Mouse (Mus musculus) hindbrain, embryonic 14.5 days (tissue): ENCODE measurements around the gene Izumo1. TPM values are rescaled to one million over a fixed set of nuclear protein-coding genes. Genes with fewer than 3 reads are reported as not detected.

Source experiments
- ATAC-seq: fragments of 200-750 bp; cut with Nextera tagmentation; 2 replicates; pipeline ENCODE4 v1.8.0; 2017; ENCODE audit warnings: moderate number of reproducible peaks, mild to moderate bottlenecking, moderate TSS enrichment, moderate library complexity; ENCODE audit not compliant: low FRiP score
- DNase-seq: peaks from one replicate; pipeline ENCODE4 v3.0.0-alpha.2; 2015; ENCODE audit warnings: low spot score
- H3K27ac ChIP-seq: fragments of 300-500 bp; sonication (generic); 2 replicates; pipeline ENCODE4 v1.5.1; 2014; ENCODE audit warnings: mild to moderate bottlenecking, moderate library complexity
- H3K27me3 ChIP-seq: fragments of 300-500 bp; sonication (generic); 2 replicates; pipeline ENCODE4 v1.6.1; 2014; ENCODE audit warnings: mild to moderate bottlenecking, low read length, mixed read lengths; ENCODE audit not compliant: control insufficient read depth, insufficient read depth
- H3K36me3 ChIP-seq: fragments of 300-500 bp; sonication (generic); replicated peaks from 2 replicates; pipeline ENCODE4 v1.6.1; 2014; ENCODE audit not compliant: control insufficient read depth, insufficient read depth
- H3K4me1 ChIP-seq: fragments of 300-500 bp; sonication (generic); replicated peaks from 2 replicates; pipeline ENCODE4 v1.6.1; 2014; ENCODE audit warnings: antibody characterized with exemption, low read length, mixed read lengths; ENCODE audit not compliant: control insufficient read depth, insufficient read depth
- H3K4me2 ChIP-seq: fragments of 300-500 bp; sonication (generic); replicated peaks from 2 replicates; pipeline ENCODE4 v1.6.1; 2014; ENCODE audit warnings: mild to moderate bottlenecking, moderate library complexity
- H3K4me3 ChIP-seq: fragments of 300-500 bp; sonication (generic); replicated peaks from 2 replicates; pipeline ENCODE4 v1.5.1; 2014; ENCODE audit warnings: mild to moderate bottlenecking, low read length
- H3K9ac ChIP-seq: fragments of 300-500 bp; sonication (generic); 2 replicates; pipeline ENCODE4 v1.6.1; 2014
- H3K9me3 ChIP-seq: fragments of 300-500 bp; sonication (generic); 2 replicates; pipeline ENCODE4 v1.6.1; 2016; ENCODE audit warnings: low read length; ENCODE audit not compliant: control insufficient read depth
- WGBS: fragments of 180-500 bp; shearing (Covaris S2); extraction: QIAGEN DNeasy Blood & Tissue Kit; methylation state at CpG from one replicate; pipeline ENCODE4 v1.1.7; 2014; 5-methylcytosine and 5-hydroxymethylcytosine counted together
- polyA plus RNA-seq: library from polyadenylated mRNA; unstranded; fragments of >200 nt; fragmentation: Nextera tagmentation; extraction: Ambion mirVana; gene quantifications from 2 replicates; pipeline ENCODE4 v1.2.1, GENCODE M21; 2014

Izumo1 gene
- polyA plus RNA-seq, 1 experiment from 2014 or later = not detected

DNA sequence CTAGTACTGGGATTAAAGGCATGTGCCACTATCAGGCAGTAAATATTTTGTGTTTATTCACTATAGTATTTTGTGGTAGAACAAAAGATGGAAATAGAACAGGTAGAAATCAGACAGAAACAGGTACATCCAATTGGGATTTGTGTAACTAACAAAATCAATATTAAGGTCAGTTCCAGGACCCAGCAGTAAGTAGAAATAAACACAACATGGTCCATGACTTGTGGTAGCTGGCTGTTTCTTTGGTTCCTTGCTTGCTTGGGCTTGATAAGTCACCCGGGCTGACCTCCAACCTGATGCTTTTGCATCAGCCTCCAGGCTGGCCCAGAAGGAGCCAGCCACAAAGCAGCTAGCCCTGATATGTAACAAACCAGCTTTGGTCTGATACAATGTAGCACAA, 12.1 kb upstream of the Izumo1 start:
- Histone ChIP-seq H3K27ac (no peak overlapping the region), H3K9ac (no peak overlapping the region), H3K4me1 (no peaks in the 10 kb centered on the region), H3K4me2 (no peak overlapping the region), H3K36me3 (no peaks in the 10 kb centered on the region), H3K9me3 (no peaks in the 10 kb centered on the region), H3K27me3 (no peaks in the 10 kb centered on the region), H3K4me3 (no peak overlapping the region)
- no peak for ATAC-seq
- WGBS = 71% methylated on average over 1 of the region's 1 CpGs
- DNase-seq = no peak

DNA sequence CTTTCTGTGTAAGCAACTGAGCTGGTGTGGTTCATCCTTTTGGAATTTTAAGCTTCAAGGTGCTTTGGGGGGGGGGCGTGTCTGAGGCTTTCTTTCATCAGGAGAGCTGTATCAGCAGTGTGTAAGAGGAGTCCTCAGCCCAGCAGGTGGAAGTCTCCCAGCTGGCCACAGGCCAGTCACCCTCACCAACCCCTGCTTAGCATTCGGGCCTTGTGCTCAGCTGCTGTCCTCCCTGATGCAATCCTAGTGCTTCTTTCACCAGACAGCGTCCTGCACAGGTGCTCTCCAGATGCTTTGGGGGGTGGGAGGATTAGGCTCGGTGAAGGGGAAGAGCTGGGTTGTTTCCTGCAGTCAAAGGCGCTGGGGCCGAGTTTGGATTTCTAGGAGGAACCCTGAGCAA, 5.3 kb upstream of the Izumo1 start:
- H3K4me1 ChIP-seq = no peaks in the 10 kb centered on the region
- DNase-seq (no peak), ATAC-seq (no peak)
- H3K27ac ChIP-seq = no peak overlapping the region
- H3K9ac ChIP-seq = no peak overlapping the region
- H3K36me3 ChIP-seq = no peaks in the 10 kb centered on the region
- H3K27me3 ChIP-seq = peaks cover 40% of the 10 kb centered on the region
- H3K4me2 ChIP-seq = no peak overlapping the region
- 31% methylated on average over 6 of the region's 6 CpGs for WGBS
- H3K4me3 ChIP-seq = no peak overlapping the region
- no peaks in the 10 kb centered on the region for H3K9me3 ChIP-seq

DNA sequence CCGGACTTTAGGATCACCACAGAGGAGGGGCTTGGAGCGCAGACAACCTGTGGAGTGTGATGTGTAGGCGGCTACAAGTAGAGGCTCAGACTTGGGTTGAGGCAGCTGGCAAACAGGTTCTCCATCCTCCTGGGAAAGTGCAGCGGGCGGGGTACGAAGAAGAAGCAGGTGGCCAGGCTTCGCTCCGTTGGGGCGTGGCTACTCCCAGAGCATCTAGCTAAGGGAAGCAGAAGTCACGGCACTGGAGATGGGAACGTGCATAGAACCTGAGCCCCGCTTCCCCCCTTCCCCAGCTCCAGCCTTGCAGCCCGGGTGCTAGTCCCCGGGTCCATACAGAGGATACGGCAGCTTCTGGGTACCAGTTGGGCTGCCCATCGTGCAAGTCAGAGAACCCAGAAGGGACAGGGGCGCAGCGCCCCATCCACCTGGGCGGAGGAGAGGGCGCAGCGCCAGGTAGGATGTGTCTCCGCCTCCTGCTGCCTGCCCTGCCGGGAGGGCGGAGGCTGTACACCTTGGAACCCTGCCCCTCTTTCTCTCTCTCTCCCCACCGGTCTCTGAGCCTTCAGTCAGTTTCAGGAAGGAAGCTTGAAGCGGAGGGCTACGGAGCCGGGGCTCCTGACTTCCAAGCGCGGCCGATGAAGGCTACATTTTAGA, 4.4 kb upstream of the Izumo1 start, which contains the start of gene Fut1:
Fut1 (plus strand) TSS at position 248 of the 654 bp plus-strand sequence.
- 8% methylated on average over 31 of the region's 31 CpGs for WGBS
- H3K36me3 ChIP-seq = no peaks in the 10 kb centered on the region
- H3K4me1 ChIP-seq = no peaks in the 10 kb centered on the region
- H3K9ac ChIP-seq = 0 out of 2 replicates have a peak within 1 kb of the TSS, but pooled peaks have one; percentile 11
- H3K4me3 ChIP-seq = no peak within 1 kb of the TSS
- H3K9me3 ChIP-seq = no peaks in the 10 kb centered on the region
- H3K27ac ChIP-seq = no peak within 1 kb of the TSS
- peaks cover 40% of the 10 kb centered on the region for H3K27me3 ChIP-seq
- peak within 1 kb of the TSS; percentile 27 for H3K4me2 ChIP-seq
- DNase-seq (no peak), ATAC-seq (no peak)

DNA sequence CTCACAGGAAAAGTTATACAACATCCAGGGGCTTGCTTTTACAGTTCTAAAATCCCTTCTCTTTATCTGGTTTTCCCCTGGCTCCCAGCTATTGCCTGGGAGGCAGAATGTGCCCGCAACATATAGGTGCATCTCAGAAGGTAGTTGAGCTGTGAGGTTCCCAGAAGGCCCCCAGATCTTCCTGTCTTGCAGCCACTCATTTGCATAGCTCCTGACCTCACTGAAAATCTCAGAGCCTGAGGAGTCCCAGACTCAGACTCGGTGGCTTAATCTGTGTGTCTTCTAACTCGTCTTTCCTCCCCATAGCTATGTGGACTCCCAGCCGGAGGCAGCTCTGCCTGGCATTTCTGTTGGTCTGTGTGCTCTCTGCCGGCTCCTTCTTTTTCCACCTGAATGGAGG, 3.3 kb upstream of the Izumo1 start:
- Histone ChIP-seq H3K4me1 (no peaks in the 10 kb centered on the region), H3K27ac (no peak overlapping the region), H3K9me3 (no peaks in the 10 kb centered on the region), H3K36me3 (no peaks in the 10 kb centered on the region), H3K4me3 (no peak overlapping the region), H3K27me3 (peaks cover 40% of the 10 kb centered on the region), H3K9ac (no peak overlapping the region), H3K4me2 (no peak overlapping the region)
- WGBS = 87% methylated on average over 5 of the region's 5 CpGs
- DNase-seq (no peak), ATAC-seq (no peak)

DNA sequence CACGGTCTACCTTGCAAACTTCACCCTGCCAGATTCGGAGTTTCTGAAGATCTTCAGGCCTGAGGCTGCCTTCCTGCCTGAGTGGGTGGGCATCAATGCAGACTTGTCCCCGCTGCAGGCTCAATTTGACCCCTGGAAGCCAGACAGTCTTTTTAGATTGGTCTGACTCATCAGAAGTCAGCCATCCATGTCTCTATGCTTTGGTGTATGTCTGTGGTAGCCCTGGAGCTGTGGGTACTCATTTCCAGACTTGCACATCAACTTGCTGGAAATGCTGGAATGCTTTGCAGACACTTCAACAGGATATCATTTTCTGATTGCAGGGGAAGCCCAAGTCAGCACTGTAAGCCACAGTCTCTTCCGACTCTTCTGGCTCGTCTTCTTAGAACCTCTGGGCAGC, 2.0 kb upstream of the Izumo1 start:
- no peak overlapping the region for H3K4me3 ChIP-seq
- H3K27ac ChIP-seq = no peak overlapping the region
- no peak overlapping the region for H3K9ac ChIP-seq
- DNase-seq (no peak), ATAC-seq (no peak)
- H3K4me1 ChIP-seq = no peaks in the 10 kb centered on the region
- H3K36me3 ChIP-seq = no peaks in the 10 kb centered on the region
- H3K4me2 ChIP-seq = no peak overlapping the region
- peaks cover 40% of the 10 kb centered on the region for H3K27me3 ChIP-seq
- 91% methylated on average over 5 of the region's 5 CpGs for WGBS
- H3K9me3 ChIP-seq = no peaks in the 10 kb centered on the region

DNA sequence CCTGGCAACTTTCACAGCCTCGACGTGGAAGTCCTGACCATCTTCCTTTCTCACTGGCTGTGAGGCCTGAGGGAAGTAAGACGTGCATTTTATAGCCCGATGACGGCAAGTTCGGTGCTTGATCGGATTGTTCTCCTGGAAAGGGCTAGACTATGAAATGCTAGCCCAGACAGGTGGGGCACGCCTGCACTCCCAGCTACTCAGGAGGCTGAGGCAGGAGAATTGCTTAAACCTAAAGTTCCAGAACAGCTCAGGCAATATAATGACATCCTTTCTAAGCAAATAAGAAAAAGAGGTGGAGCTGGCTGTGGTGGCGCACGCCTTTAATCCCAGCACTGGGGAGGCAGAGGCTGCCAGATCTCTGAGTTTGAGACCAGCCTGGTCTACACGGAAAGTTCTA, 1.9 kb downstream of the Izumo1 start:
- peaks cover 7% of the 10 kb centered on the region; the same call in 1 of the 2 replicates for H3K4me1 ChIP-seq
- no peak for DNase-seq

DNA sequence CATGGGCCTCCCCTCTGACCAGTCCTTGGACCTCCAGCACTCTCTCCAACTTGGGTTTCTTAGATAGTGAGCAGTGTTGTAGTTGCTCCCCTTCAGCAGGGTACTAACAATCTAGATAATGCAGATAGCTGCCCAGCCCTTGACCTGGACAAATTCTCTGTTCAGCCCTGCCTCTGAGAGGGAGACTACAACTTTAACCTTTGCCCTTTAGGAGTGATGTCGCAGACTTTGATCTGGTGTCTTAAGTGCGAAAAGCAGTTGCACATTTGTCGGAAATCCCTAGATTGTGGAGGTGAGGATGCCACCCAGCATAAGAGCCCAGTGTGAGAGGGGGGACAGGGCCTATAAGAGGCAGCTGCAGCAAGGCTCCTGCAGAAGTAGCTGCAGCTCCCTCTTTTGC, 3.1 kb downstream of the Izumo1 start:
- H3K9ac ChIP-seq = no peak overlapping the region
- WGBS = 88% methylated on average over 3 of the region's 3 CpGs
- no peaks in the 10 kb centered on the region; the same call in 1 of the 2 replicates for H3K27me3 ChIP-seq
- peaks cover 7% of the 10 kb centered on the region; the same call in 1 of the 2 replicates for H3K4me1 ChIP-seq
- no peak overlapping the region for H3K4me2 ChIP-seq
- H3K4me3 ChIP-seq = no peak overlapping the region
- H3K27ac ChIP-seq = no peak overlapping the region
- ATAC-seq (no peak), DNase-seq (no peak)
- no peaks in the 10 kb centered on the region for H3K36me3 ChIP-seq
- no peaks in the 10 kb centered on the region for H3K9me3 ChIP-seq

More for the DNA sequence above, 1.9 kb downstream of the Izumo1 start:
- Histone ChIP-seq H3K4me3 (no peak overlapping the region), H3K4me2 (no peak overlapping the region), H3K9me3 (no peaks in the 10 kb centered on the region), H3K27ac (no peak overlapping the region), H3K27me3 (peaks cover 7% of the 10 kb centered on the region), H3K9ac (no peak overlapping the region), H3K36me3 (no peaks in the 10 kb centered on the region)
- ATAC-seq = no peak
- 96% methylated on average over 11 of the region's 11 CpGs for WGBS

DNA sequence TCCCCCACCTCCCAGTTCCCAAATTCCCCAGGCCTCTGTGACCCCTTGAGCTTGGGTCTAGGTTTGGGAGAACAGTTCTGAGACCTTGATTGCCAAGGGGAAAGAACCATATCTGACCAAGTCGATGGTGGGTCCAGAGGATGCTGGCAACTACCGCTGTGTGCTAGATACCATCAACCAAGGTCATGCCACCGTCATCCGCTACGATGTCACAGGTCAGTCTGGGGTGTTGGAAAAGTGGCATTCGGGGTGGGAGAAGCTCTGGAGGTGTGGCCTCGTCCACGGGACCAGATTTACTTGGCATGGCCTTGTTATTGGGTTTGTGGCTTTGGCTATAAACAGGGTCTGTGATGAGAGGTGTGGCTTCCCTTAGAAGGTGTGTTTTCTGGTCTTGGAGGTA, 3.9 kb downstream of the Izumo1 start:
- ATAC-seq = no peak
- no peak overlapping the region for H3K4me2 ChIP-seq
- H3K27ac ChIP-seq = no peak overlapping the region
- H3K27me3 ChIP-seq = no peaks in the 10 kb centered on the region; the same call in 1 of the 2 replicates
- DNase-seq = no peak
- WGBS = 87% methylated on average over 8 of the region's 8 CpGs
- no peaks in the 10 kb centered on the region for H3K36me3 ChIP-seq
- H3K4me1 ChIP-seq = peaks cover 7% of the 10 kb centered on the region; the same call in 1 of the 2 replicates
- H3K9me3 ChIP-seq = no peaks in the 10 kb centered on the region
- H3K4me3 ChIP-seq = no peak overlapping the region
- no peak overlapping the region for H3K9ac ChIP-seq

DNA sequence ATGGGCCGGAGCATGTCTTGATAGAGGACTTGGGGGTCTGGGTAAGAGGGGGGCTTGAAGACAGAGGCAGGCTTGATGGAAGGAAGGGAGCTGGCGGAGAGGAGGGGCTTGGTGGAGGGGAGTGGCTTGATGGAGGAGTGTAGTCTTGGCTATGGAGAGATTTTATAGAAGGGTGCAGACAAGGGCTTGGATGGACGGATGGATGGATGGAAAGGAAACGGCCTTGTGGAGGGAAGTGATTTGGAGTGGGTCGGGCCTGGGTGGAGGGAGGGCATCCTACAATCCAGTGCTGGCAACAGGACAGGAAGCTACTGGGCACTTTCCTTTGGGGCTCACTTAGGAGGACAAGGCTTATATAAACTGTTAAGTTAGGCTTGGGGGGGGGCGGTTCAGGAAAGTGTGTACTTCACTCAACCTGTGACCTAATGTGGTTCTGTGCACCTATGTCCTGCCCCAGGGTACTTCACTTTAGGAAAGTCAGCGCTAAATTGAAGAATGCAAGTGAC, 5.0 kb downstream of the Izumo1 start:
- H3K4me3 ChIP-seq = no peak overlapping the region
- no peaks in the 10 kb centered on the region for H3K9me3 ChIP-seq
- H3K4me2 ChIP-seq = no peak overlapping the region
- no peak overlapping the region for H3K9ac ChIP-seq
- no peak overlapping the region for H3K27ac ChIP-seq
- DNase-seq (no peak), ATAC-seq (no peak)
- no peaks in the 10 kb centered on the region; the same call in 1 of the 2 replicates for H3K27me3 ChIP-seq
- H3K4me1 ChIP-seq = peaks cover 7% of the 10 kb centered on the region; the same call in 1 of the 2 replicates
- H3K36me3 ChIP-seq = no peaks in the 10 kb centered on the region
- WGBS = 85% methylated on average over 7 of the region's 7 CpGs
